Mouse (Mus musculus): ENCODE results near the gene Kremen1. TPM values are rescaled to one million over a fixed set of nuclear protein-coding genes. Genes with fewer than 3 reads are reported as not detected.

The Kremen1 gene
- total RNA-seq, 2 experiments from 2014 or later: 9.0 to 9.8 TPM

DNA sequence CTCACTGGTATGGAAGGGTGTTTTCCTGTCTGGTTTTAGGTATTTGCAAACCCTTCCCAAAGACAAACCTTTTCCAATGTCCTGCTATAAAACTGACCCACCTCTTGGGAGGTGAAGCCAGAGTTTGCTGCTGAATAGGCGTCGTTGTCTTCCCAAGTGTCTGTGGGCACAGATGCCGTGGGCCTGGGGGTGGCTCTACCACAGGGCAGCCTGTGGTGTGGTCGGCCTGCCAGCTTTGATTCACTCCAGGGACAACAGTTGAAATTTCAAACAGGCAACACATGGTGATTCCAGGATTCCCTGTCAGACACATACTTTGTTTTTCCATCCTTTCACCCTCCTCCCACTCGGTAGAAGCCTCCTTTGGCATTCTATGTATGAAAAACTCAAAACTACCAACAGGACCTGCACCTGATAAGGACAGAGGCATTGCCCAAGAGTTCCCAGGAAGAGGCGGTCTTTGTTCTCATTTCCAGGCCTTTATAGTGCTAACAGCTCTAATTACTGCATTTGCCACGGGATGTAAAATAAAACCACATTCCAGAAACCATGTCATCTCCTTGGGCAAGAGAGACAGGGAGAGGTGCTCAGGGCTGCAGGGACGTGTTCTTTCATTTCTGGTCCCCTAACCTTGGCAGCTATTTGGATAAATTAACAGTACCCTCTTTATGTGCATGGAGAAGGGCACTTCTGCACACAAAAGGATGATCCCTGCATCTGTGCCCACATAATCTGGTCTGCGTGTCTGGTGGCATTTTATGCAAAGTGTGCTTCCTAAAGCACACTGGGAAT lies 10.1 kb upstream of the Kremen1 start:
- no peak for DNase-seq
- intact Hi-C loops (cut with DNase I): no loop called here

DNA sequence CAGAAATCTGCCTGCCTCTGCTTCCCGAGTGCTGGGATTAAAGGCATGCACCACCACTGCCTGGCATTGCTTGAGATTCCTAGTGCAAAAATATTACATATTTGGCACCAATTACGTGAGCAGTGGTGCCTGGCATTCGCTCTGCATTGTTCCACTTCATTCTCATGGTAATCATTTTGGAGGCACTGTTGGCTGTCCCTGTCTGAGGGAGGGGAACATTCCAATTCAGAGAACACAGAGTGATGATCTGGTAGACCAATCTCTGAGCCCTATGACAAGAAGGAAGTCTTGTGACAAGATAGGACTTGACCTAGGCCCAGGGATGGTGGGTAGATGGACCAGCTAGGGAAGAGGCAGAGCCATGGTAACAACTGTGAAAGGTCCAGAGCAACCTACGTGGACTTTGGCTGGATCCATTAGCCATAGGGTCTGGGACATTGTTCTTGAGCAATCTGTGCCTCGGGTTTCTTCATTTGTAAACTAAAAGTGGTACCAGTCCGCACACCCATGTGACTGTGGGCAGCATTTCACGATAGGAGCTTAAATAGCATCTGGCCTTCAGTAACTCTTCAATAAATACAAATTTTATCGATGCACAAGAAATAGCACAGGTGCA lies 8.6 kb upstream of the Kremen1 start:
- intact Hi-C loops (cut with DNase I): no loop called here
- DNase-seq: no peak

DNA sequence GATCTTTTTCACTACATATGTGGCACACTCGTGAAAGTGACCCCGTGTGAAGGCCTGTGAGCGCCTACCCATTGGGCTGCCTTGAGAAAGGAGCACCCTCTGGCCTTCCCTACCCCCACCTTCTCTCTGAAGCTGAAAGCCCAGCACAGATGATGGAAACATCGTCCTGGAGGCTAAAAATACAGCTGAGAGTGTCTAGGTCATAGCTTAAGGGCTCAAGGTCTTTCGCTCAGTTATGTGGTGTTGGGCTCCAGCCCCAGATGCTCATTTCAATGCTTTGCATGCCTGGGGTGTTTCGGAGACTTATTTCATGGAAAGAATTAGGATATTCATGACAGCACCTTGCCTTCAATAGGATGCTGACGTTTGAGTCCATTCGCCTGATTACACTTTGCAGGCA lies 4.4 kb upstream of the Kremen1 start:
- intact Hi-C loops (cut with DNase I): no loop called here

DNA sequence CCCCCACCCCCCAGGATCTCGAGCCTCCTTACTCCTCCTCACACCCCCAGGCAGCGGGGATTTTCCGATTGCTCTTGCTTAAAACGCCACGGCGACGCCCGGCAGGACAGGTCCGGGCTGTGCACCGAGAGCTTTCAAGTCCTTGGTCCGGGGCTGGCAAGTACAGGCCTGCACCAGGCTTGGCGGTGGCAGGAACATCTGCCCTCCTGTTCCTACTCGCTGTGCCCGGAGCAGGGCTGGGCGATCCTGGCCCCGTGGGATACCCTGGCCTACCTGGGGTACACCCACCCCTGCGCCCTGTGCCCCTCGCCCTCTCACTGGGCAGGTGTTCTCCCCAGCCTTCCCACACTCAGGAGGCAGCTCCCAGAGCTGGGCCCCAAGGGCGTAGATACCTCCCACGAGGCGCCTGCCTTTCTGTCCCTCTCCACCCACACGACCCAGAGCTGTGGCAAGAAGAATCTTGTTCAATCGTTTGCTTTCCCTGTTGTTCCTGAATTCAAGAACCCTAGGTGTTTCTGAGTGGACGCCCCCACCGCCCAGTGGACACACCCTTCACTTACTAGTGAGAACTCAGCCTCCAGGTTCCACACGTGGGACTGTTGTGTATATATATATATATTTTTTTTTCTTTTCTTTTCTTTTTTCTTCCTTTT lies 1.8 kb upstream of the Kremen1 start:
- intact Hi-C loops (cut with DNase I): no loop called here

More for the DNA sequence above, 4.4 kb upstream of the Kremen1 start:
- no peak for DNase-seq

DNA sequence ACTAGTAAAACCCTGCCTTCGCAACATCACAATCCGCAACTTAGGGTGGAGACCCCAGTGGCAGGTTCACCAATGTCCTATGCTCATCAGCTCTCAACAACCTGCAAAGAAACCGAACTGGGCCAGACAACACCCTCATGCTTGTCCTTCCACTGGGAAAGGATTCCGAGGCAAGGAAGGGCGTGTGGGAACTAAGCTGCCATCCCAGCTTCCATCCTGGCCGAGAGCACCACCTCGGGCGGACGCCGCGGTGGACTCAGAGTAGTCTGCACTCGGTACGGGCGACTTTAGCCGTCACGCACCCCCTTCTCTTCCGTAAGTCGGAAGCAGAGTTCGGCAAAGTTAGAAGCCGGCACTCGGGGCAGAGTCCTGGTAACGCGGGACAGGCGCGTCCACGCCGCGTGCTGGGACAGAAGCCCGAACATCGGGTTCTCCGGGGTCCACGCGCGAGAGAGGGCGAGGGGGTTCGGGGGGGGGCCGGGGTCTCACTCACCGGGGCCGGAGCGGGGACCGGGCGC lies 357 bp downstream of the Kremen1 start:
- intact Hi-C loops (cut with DNase I): no loop called here
- DNase-seq: peak; percentile 47

More for the DNA sequence above, 1.8 kb upstream of the Kremen1 start:
- no peak for DNase-seq

DNA sequence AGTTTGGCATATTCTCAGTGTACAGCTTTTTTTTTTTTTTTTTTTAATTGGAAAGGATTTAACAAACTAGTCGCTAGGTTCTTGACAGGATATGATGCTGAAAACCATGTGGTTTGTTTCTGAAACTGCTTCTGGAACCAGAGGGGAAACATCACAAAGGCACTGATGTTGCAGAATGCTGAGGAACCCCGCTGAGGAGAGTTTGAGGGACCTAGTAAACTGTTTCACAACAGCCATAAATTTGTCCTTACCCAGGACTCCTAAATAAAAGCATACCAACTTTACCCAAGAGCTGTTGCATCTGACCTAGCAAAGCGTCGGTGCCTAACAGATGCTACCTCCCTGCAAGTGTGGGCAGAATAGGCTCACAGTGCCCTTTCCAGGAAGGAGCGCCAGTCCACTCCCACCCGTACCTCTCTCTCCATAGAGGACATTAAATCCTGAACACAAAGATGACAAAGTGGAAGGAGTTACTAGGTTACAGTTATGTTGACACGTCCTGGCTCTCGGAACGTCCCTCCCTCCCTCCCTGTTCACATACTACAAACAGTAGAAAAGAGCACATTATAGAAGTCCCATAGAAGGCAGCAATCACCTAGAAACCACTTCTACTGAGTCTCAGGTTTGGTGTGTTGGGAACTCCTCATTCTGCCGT lies 1.3 kb downstream of the Kremen1 start:
- intact Hi-C loops (cut with DNase I): no loop called here
- DNase-seq: no peak

DNA sequence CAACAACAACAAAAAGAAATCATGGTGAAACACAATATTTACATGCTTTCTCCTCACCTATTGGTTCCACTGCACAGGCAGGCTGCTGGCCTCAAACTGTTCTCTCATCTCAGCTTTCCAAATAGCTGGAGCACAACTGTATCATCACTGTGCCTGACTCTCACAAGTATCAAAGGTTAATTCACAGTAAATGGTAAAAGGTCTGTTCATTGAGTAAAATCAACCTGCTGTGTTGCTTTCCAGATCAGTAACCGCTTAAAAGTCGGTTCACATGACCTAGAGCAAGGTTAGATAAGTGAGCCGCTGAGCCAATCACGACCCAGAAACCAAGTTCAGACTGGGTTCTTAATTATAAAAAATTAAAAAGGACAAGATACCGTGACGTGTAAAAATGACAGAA lies 3.3 kb downstream of the Kremen1 start:
- intact Hi-C loops (cut with DNase I): no loop called here

DNA sequence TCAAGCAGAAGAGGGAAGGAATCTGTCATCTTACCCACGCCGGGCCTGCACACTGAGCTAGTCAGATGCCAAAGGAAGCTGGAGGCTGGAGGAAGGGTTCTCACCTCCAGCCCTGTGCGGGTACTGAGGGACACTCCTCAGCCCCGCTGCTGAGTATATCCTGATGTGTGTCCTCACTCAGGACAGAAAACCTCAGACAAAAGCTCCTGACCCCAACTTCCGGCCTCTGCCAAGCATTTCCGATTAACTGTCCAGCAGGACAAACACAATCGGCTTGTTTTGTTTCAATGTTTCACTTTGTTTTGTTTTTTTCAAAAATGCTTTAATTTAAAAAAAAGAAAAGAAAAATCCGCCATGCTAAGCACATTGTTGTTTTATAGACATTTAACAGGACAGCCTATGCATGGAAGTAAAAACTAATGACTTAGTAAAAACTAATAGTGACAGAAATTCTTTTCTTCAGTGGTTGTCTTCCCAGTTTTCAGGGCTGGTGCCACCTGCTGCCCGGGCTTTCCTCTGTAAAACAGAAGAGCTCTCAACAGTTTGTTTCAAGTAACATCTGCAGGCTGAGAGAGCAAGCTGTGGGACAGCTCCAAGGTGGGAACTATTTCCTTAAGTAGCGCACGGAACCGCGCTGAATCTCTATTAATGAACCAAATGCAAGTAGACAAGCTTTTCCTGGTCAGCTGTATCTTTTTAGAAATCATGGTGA lies 4.1 kb downstream of the Kremen1 start:
- DNase-seq: no peak
- intact Hi-C loops (cut with DNase I): no loop called here

More for the DNA sequence above, 3.3 kb downstream of the Kremen1 start:
- no peak for DNase-seq

DNA sequence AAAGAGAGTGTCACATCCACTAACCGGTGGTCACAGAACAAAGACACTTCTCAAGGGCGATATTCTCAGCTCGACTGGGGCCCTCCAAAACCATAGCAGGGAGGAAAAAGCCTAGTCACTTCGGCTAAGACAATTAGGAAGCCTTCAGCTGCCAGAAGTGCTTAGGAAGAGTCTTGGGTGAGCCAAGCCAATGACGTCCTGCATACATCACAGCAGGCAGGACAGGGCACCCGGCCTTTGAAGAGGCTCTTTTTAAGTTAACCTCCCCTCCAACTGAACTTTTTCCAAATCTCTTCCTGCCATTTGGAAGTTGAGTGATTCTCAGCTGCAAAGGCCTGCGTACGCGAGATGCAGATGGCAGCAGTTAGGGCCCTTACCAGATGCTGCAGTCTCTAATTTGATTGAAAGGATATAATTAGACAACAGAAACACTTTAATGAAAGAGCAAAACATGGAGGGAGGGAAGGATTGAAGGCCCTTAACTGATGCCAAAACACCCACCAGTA lies 5.8 kb downstream of the Kremen1 start:
- intact Hi-C loops (cut with DNase I): no loop called here
- no peak for DNase-seq

DNA sequence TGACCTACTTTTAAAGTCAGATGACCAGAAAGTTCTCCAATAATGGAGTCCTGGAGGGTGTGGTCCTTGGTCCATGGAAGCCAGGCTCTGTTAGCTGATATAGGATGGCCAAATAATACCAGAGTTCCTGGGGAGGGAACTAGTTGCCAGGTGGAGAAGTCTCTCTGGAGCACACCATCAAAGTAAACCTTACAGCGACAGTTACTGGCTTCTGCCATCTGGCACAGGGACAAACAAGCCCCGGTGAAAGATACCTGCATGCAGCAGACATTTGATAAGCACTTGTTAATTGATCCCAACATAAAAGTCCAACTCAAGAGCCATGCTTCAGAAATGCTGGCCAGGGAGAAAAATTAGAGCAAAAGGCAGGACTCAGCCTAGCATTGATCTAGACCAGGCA lies 7.3 kb downstream of the Kremen1 start:
- intact Hi-C loops (cut with DNase I): no loop called here
- no peak for DNase-seq

DNA sequence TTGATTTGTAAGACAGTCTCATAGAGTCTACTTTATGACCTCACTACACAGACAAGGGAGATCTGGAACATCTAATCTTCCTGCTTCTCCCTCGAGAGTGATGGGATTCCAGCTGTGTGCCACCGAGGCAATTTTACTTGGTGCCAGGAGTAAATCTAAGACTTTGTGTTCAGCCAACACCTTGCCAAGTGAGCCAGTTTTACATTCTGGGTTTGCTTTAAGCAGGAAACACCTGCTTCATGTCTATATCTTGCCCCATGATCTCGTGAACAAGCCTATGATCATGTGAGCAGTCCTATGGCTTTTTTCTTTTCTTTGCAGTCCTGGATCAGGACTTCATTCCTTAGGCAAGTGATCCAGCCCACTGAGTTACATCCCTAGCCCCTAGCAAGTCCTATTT lies 7.8 kb downstream of the Kremen1 start:
- intact Hi-C loops (cut with DNase I): no loop called here
- no peak for DNase-seq

DNA sequence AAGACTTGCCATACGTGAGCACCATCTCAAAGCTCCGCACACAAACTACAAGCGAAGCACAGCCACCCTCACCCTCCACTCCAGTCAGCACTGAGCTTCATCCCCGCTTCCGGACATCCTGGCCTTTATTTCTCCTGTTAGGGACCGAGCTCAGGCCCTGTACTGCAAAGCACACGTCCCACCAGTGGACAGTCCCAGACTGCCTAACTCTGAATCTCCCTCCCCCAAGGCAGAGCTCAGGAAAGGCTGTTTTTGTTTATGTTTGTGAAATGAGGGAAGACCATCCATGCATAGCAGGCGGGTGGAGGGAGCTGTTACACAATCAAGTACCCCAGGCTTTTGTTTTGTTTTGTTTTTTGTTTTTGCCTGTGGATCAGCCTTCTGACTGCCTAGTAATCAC lies 8.6 kb downstream of the Kremen1 start:
- intact Hi-C loops (cut with DNase I): no loop called here
- DNase-seq: no peak

DNA sequence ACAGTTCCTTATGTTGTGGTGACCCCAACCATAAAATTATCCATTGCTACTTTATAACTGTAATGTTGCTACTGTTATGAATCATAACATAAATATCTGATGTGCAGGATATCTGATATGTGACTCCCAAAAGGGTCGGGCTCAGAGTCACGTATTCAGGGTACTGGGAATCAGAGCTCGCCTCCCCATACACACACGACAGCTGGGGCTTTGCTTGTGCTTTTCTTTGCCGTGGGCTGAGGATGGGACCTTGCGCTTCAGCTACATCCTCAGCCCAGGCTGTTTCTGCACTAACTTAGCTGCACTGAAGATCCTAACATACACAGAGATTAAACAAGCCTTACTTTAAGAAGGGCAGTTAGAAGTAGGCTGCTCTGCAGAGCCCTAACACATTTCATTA lies 10.2 kb downstream of the Kremen1 start:
- no peak for DNase-seq
- intact Hi-C loops (cut with DNase I): no loop called here

- intact Hi-C loops (cut with DNase I): no loop called here
- no peak for DNase-seq
Observed at GRCm38 (mm10) chr11:5248200-5248599, 13.2 kb downstream of the Kremen1 start.

GRCm38 (mm10) chr11:5245431-5245830 lies 15.9 kb downstream of the Kremen1 start:
- DNase-seq: no peak
- intact Hi-C loops (cut with DNase I): no loop called here

- DNase-seq: no peak
Observed at GRCm38 (mm10) chr11:5244749-5245130, 16.6 kb downstream of the Kremen1 start.

GRCm38 (mm10) chr11:5243812-5244748 lies 17.3 kb downstream of the Kremen1 start:
- DNase-seq: no peak
- intact Hi-C loops (cut with DNase I): no loop called here

More at GRCm38 (mm10) chr11:5244749-5245130, 16.6 kb downstream of the Kremen1 start:
- intact Hi-C loops (cut with DNase I): no loop called here

- intact Hi-C loops (cut with DNase I): no loop called here
Observed at GRCm38 (mm10) chr11:5243208-5243607, 18.1 kb downstream of the Kremen1 start.

GRCm38 (mm10) chr11:5242158-5242557 lies 19.2 kb downstream of the Kremen1 start:
- no peak for DNase-seq
- intact Hi-C loops (cut with DNase I): no loop called here

More at GRCm38 (mm10) chr11:5243208-5243607, 18.1 kb downstream of the Kremen1 start:
- DNase-seq: no peak
